Mouse (Mus musculus) c-Kit-negative CD71-positive TER-119-positive erythroid progenitor cells, embryonic 14.5 days (primary cell): ENCODE results near the gene Rem2.

Experiments used
- DNase-seq: peaks from one replicate; pipeline ENCODE4 v3.0.0-alpha.2; 2013; ENCODE audit warnings: low read depth, low spot score

Rem2 gene

GRCm38 (mm10) chr14:54475941-54476844 lies at the start of gene Rem2:
Gene Rem2, plus strand, starts transcription at chr14:54476100.
- no peak for DNase-seq

GRCm38 (mm10) chr14:54426689-54427398 lies 49.1 kb upstream of the Rem2 start, which contains the start of gene Mrpl52:
Gene Mrpl52, plus strand, starts transcription at chr14:54426909.
- peak; percentile 81 for DNase-seq

GRCm38 (mm10) chr14:54427696-54428095 lies 48.2 kb upstream of the Rem2 start:
- no peak for DNase-seq

- DNase-seq = no peak
Measured at GRCm38 (mm10) chr14:54428421-54428820, 47.5 kb upstream of the Rem2 start.

- no peak for DNase-seq
Measured at GRCm38 (mm10) chr14:54429332-54430093, 46.4 kb upstream of the Rem2 start.

- no peak for DNase-seq
Measured at GRCm38 (mm10) chr14:54430406-54431145, 45.3 kb upstream of the Rem2 start.

- DNase-seq = no peak
Measured at GRCm38 (mm10) chr14:54431334-54432077, 44.4 kb upstream of the Rem2 start, which contains the start of gene Mmp14. Gene Mmp14, plus strand, starts transcription at chr14:54431612.

- DNase-seq = no peak
Measured at GRCm38 (mm10) chr14:54432078-54432836, 43.6 kb upstream of the Rem2 start.

GRCm38 (mm10) chr14:54432837-54433830 lies 42.8 kb upstream of the Rem2 start:
- DNase-seq = no peak

GRCm38 (mm10) chr14:54433941-54434531 lies 41.9 kb upstream of the Rem2 start:
- DNase-seq = no peak

GRCm38 (mm10) chr14:54435194-54435918 lies 40.5 kb upstream of the Rem2 start:
- DNase-seq = no peak

GRCm38 (mm10) chr14:54439155-54439554 lies 36.7 kb upstream of the Rem2 start:
- no peak for DNase-seq

- no peak for DNase-seq
Measured at GRCm38 (mm10) chr14:54439610-54440009, 36.3 kb upstream of the Rem2 start.

GRCm38 (mm10) chr14:54440538-54440937 lies 35.4 kb upstream of the Rem2 start:
- DNase-seq = no peak

GRCm38 (mm10) chr14:54441365-54441764 lies 34.5 kb upstream of the Rem2 start:
- DNase-seq = no peak

- DNase-seq = no peak
Measured at GRCm38 (mm10) chr14:54442548-54442947, 33.4 kb upstream of the Rem2 start.

GRCm38 (mm10) chr14:54443196-54443595 lies 32.7 kb upstream of the Rem2 start:
- DNase-seq = no peak
